Mouse (Mus musculus) thymus, postnatal 36 days (tissue): Measurements from ENCODE around the gene Ssxa1.
A peak's percentile ranks its signal among the peaks of the same experiment; 100 is the strongest.
"Not testable (repeated sequence)": the region's sequence is repeated elsewhere in the genome, so short reads cannot be mapped to it uniquely, and the experiment has no call there.

ENCODE experiments used
- DNase-seq, 2 experiments: peaks; one replicate each; pipeline ENCODE4 v3.0.0; 2022; ENCODE audit warnings: mixed read lengths in 2 of 2

The Ssxa1 gene

GRCm38 (mm10) chrX:21115520-21115919, at the start of gene Ssxa1:
Ssxa1 (plus strand) TSS chrX:21115820.
- no peak for DNase-seq

- no peak for DNase-seq
These were observed 47.5 kb upstream of the Ssxa1 start, which contains the start of gene Spaca5 for GRCm38 (mm10) chrX:21068106-21068505. Spaca5 (plus strand) TSS chrX:21068406.

- DNase-seq = no peak
These were observed 27.0 kb upstream of the Ssxa1 start for GRCm38 (mm10) chrX:21088645-21088982.

GRCm38 (mm10) chrX:21088983-21089866, 26.4 kb upstream of the Ssxa1 start, which contains the start of gene Zfp300:
Zfp300 (minus strand) TSS chrX:21089527.
- peak; percentile 53 to 55 for DNase-seq

- DNase-seq = no peak
These were observed 25.8 kb upstream of the Ssxa1 start for GRCm38 (mm10) chrX:21089867-21090239.

- not testable (repeated sequence) for DNase-seq
These were observed 31.1 kb downstream of the Ssxa1 start for GRCm38 (mm10) chrX:21146675-21147074.
